Mouse (Mus musculus): ENCODE results near the gene Wls. TPM values are rescaled to one million over a fixed set of nuclear protein-coding genes. Genes with fewer than 3 reads are reported as not detected.

Gene Wls
- polyA plus RNA-seq, 1 experiment, result 4.9 TPM

DNA sequence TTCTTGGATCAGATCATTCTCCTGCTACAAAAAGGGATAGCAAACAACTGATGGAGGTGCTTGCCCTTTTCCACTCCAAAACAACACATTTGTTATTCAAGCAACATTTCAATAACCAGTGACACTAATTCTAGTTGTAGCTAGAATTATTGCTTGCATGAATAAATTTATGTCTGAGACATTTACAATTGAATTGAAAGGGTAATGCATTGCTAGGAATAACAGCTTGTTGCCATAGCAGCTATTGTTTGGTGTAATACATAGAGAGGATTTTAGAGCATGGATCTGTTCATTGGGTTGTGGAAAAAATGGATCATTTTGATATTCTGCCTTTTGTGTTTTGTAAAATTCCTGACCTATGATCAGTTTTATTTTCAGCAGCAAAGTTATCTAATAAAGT lies 39.5 kb downstream of the Wls start:
- Histone ChIP-seq H3K4me3 (ENCODE audit: extremely low read depth, insufficient read depth, insufficient read length) (no peak overlapping the region), H3K4me1 (ENCODE audit: control insufficient read depth, insufficient read depth, insufficient read length) (no peaks in the 10 kb centered on the region), H3K27me3 (ENCODE audit: control insufficient read depth, insufficient read depth, low read length) (no peaks in the 10 kb centered on the region), H3K36me3 (ENCODE audit: control insufficient read depth, insufficient read depth, low read length) (no peaks in the 10 kb centered on the region), H3K27ac (ENCODE audit: insufficient read depth, low read length) (no peak overlapping the region)
- no peak for DNase-seq (ENCODE audit: low read depth in 1 of 2, low spot score in 2 of 2)
- TF ChIP-seq CTCF (IDR thresholded peaks at IDR 0.05; ENCODE audit: extremely low read depth, insufficient read depth, insufficient read length, insufficient replicate concordance), result no peak
- no peak for TF ChIP-seq POLR2A (IDR thresholded peaks at IDR 0.05; ENCODE audit: low read depth, low read length)

DNA sequence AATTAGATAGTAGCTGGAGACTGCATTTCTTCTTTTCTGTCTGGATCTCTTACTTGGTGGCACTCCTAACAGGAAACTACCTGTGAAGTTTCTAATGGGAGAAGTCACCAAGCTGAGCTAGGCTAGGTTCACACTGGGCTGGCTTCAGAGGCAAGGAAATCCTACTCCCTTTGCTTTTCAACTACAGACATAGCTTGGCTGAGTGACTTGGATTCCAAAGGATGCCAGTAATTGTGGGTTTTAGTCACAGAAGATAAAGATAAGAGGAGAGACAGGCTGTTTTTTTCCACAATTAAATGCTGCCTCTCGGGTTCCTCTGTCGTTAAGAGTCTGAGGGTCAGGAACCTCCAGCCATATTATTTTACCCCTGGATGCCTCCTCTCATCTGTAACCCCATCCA lies 43.9 kb downstream of the Wls start:
- Histone ChIP-seq H3K27ac (ENCODE audit: insufficient read depth, low read length) (no peak overlapping the region), H3K4me3 (ENCODE audit: extremely low read depth, insufficient read depth, insufficient read length) (no peak overlapping the region), H3K36me3 (ENCODE audit: control insufficient read depth, insufficient read depth, low read length) (no peaks in the 10 kb centered on the region), H3K27me3 (ENCODE audit: control insufficient read depth, insufficient read depth, low read length) (no peaks in the 10 kb centered on the region), H3K4me1 (ENCODE audit: control insufficient read depth, insufficient read depth, insufficient read length) (no peaks in the 10 kb centered on the region)
- no peak for DNase-seq (ENCODE audit: low read depth in 1 of 2, low spot score in 2 of 2)
- TF ChIP-seq CTCF (IDR thresholded peaks at IDR 0.05; ENCODE audit: extremely low read depth, insufficient read depth, insufficient read length, insufficient replicate concordance) (no peak), POLR2A (IDR thresholded peaks at IDR 0.05; ENCODE audit: low read depth, low read length) (no peak)
- 77% methylated on average over 2 of the region's 2 CpGs for WGBS

DNA sequence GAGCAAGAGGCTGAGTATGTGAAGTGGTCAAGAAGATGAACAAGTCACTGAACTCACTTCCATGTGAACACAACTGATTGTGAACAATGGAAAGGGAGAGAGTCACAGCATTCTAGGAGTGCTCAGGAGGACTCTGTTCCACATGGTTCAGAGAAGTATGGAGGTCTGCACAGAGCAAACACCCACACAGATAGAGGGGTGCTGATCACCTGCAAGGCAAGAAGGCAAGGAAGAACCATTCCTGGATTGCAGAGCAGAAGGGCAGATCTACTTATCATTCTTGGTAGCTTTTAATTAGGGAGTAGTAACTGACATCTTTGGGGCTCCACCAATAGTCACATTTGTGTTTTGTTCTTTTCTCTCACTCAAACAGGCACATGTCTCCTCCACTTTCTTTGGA lies 45.3 kb downstream of the Wls start:
- no peaks in the 10 kb centered on the region for H3K36me3 ChIP-seq (ENCODE audit: control insufficient read depth, insufficient read depth, low read length)
- no peak overlapping the region for H3K27ac ChIP-seq (ENCODE audit: insufficient read depth, low read length)
- TF ChIP-seq POLR2A (IDR thresholded peaks at IDR 0.05; ENCODE audit: low read depth, low read length), result no peak
- no peak for TF ChIP-seq CTCF (IDR thresholded peaks at IDR 0.05; ENCODE audit: extremely low read depth, insufficient read depth, insufficient read length, insufficient replicate concordance)
- no peak overlapping the region for H3K4me3 ChIP-seq (ENCODE audit: extremely low read depth, insufficient read depth, insufficient read length)
- DNase-seq (ENCODE audit: low read depth in 1 of 2, low spot score in 2 of 2), result no peak
- no peaks in the 10 kb centered on the region for H3K4me1 ChIP-seq (ENCODE audit: control insufficient read depth, insufficient read depth, insufficient read length)
- H3K27me3 ChIP-seq (ENCODE audit: control insufficient read depth, insufficient read depth, low read length), result no peaks in the 10 kb centered on the region

DNA sequence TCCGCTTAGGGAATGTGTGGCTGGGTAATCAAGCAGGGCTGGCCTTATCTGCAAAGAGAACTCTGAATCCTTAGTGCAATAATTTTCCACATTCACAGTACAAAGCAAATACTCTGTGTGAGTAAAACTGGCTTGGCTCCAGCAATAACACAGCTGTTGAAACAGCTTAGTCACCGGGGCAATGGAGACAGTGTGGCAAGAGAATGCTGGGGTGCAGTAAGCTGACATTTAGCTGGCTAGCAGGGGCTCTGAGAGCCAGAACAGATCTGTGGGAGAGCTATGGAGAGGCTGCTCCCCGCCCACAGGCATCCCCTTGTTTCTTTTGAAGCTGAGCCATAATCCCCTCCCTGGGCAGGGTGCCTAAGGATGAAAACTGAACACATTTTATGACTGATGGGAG lies 45.8 kb downstream of the Wls start:
- Histone ChIP-seq H3K27ac (ENCODE audit: insufficient read depth, low read length) (no peak overlapping the region), H3K4me1 (ENCODE audit: control insufficient read depth, insufficient read depth, insufficient read length) (no peaks in the 10 kb centered on the region), H3K27me3 (ENCODE audit: control insufficient read depth, insufficient read depth, low read length) (no peaks in the 10 kb centered on the region), H3K36me3 (ENCODE audit: control insufficient read depth, insufficient read depth, low read length) (no peaks in the 10 kb centered on the region), H3K4me3 (ENCODE audit: extremely low read depth, insufficient read depth, insufficient read length) (no peak overlapping the region)
- 45% methylated on average over 3 of the region's 3 CpGs for WGBS
- TF ChIP-seq CTCF (IDR thresholded peaks at IDR 0.05; ENCODE audit: extremely low read depth, insufficient read depth, insufficient read length, insufficient replicate concordance) (no peak), POLR2A (IDR thresholded peaks at IDR 0.05; ENCODE audit: low read depth, low read length) (no peak)
- DNase-seq (ENCODE audit: low read depth in 1 of 2, low spot score in 2 of 2), result no peak

DNA sequence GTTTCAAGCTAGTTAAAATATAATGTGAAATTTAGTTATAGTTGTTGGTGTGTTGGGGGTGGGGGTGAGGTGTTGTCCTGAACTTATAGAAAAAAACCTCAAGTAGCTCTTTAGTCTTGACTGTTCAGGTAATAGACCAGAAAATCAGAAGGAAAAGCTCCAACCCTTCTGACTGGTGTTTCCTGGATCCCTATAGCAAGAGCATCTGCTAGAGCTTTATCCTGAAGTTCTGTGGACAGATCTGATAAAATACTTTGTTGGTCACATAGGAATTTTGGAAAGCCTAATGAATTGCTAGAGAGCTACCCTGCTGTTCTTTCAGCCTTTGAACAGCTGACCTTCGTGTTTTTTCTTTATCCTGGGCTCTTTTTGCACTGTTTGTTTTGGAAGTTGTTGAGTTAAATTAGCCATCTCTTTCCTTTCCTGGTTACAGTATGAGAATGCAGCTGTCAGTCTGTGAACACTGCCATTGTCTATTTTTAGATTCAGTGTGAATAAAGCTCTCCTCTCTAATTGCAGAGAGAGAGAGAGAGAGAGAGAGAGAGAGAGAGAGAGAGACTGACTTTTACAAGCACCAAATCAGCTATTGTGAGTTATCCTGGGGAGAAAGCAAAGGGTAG lies 46.4 kb downstream of the Wls start:
- TF ChIP-seq CTCF (IDR thresholded peaks at IDR 0.05; ENCODE audit: extremely low read depth, insufficient read depth, insufficient read length, insufficient replicate concordance) (no peak), POLR2A (IDR thresholded peaks at IDR 0.05; ENCODE audit: low read depth, low read length) (no peak)
- no peaks in the 10 kb centered on the region for H3K27me3 ChIP-seq (ENCODE audit: control insufficient read depth, insufficient read depth, low read length)
- WGBS, result 34% methylated on average over 1 of the region's 1 CpGs
- no peak for DNase-seq (ENCODE audit: low read depth in 1 of 2, low spot score in 2 of 2)
- no peak overlapping the region for H3K4me3 ChIP-seq (ENCODE audit: extremely low read depth, insufficient read depth, insufficient read length)
- H3K4me1 ChIP-seq (ENCODE audit: control insufficient read depth, insufficient read depth, insufficient read length), result no peaks in the 10 kb centered on the region
- no peak overlapping the region for H3K27ac ChIP-seq (ENCODE audit: insufficient read depth, low read length)
- H3K36me3 ChIP-seq (ENCODE audit: control insufficient read depth, insufficient read depth, low read length), result no peaks in the 10 kb centered on the region

DNA sequence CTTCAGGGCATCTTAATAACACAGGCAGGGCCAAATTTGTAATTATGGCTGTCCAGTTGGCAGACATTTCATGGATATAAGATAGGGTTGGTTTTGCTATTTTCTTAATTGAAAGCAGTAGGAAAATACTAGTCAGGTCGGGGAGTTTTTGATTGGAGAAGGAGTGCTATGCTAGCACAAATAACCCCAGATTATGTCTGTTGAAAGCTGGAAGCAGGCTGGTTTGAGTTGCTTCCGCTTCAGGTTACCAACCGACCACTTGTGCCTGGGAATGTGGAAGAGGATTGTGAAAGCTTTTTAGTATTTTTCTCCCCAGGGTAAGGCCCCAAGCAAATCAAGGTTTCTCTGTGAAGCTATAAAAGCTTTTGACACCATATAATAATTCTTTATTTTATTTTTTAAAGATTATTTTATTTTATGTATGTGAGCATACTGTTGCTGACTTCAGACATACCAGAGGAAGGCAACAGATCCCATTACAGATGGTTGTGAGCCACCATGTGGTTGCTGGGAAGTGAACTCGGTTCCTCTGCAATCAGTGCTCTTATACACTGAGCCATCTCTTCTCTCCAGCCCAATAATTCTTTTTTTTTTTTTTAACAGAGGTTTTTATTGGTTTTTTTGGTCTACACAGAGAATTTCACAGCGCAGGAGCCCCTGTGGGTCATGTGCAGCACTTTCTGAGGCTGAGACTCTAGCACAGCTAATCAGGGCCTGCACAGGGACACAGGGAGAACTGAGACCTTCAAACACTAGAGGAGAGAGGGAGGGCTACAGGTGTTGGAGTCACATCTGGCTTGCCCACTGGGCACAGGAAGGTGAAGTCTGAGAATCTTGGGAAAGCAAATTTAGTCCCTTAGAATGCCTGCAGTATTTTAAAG lies 50.9 kb downstream of the Wls start:
- Histone ChIP-seq H3K36me3 (ENCODE audit: control insufficient read depth, insufficient read depth, low read length) (no peaks in the 10 kb centered on the region), H3K27me3 (ENCODE audit: control insufficient read depth, insufficient read depth, low read length) (no peaks in the 10 kb centered on the region), H3K4me3 (ENCODE audit: extremely low read depth, insufficient read depth, insufficient read length) (no peak overlapping the region), H3K4me1 (ENCODE audit: control insufficient read depth, insufficient read depth, insufficient read length) (no peaks in the 10 kb centered on the region), H3K27ac (ENCODE audit: insufficient read depth, low read length) (no peak overlapping the region)
- WGBS, result 65% methylated on average over 5 of the region's 5 CpGs
- TF ChIP-seq CTCF (IDR thresholded peaks at IDR 0.05; ENCODE audit: extremely low read depth, insufficient read depth, insufficient read length, insufficient replicate concordance), result no peak
- TF ChIP-seq POLR2A (IDR thresholded peaks at IDR 0.05; ENCODE audit: low read depth, low read length), result no peak
- no peak for DNase-seq (ENCODE audit: low read depth in 1 of 2, low spot score in 2 of 2)
